Mouse (Mus musculus) T-cell, adult 66 days (primary cell): Measurements from ENCODE around the gene Asah2. TPM values are rescaled to one million over a fixed set of nuclear protein-coding genes. Genes with fewer than 3 reads are reported as not detected.

Experiments
- total RNA-seq, 2 experiments: library from RNA; stranded (reverse); gene quantifications; 3 replicates in 1 of 2; 4 replicates in 1 of 2; pipeline ENCODE4 v1.2.4; 2023

The Asah2 gene
- 1 to 10 TPM; 3.4 to 3.6 TPM for total RNA-seq

GRCm38 (mm10) chr19:32107771-32108306 is at the start of gene Asah2:
Gene Asah2 (minus strand): TSS chr19:32108211.

Other genes starting within 250 kb of the Asah2 start
- gene A1cf, start 239.4 kb downstream of the Asah2 start, total RNA-seq = not detected